Mouse (Mus musculus): ENCODE measurements around the gene Col5a2. TPM values are rescaled to one million over a fixed set of nuclear protein-coding genes. Genes with fewer than 3 reads are reported as not detected.
"Not testable (repeated sequence)": the region's sequence is repeated elsewhere in the genome, so short reads cannot be mapped to it uniquely, and the experiment has no call there.

Gene Col5a2
- polyA plus RNA-seq, 1 experiment from 2014 or later: 12.4 TPM

- ATAC-seq (ENCODE audit: low FRiP score, low TSS enrichment) (no peak), DNase-seq (no peak)
- 52% methylated on average over 4 of the region's 4 CpGs for WGBS
- H3K27me3 ChIP-seq (ENCODE audit: control insufficient read depth, insufficient read depth, low read length): no peaks in the 10 kb centered on the region
- H3K4me3 ChIP-seq (replicated peaks; ENCODE audit: low read depth, low read length): no peak overlapping the region
- no peaks in the 10 kb centered on the region for H3K36me3 ChIP-seq (ENCODE audit: control insufficient read depth, insufficient read depth, low read length)
- no peaks in the 10 kb centered on the region for H3K9me3 ChIP-seq (ENCODE audit: control insufficient read depth, low read length)
- H3K4me1 ChIP-seq (ENCODE audit: control insufficient read depth, insufficient read depth, low read length): no peaks in the 10 kb centered on the region
- H3K4me2 ChIP-seq (ENCODE audit: low read length): no peak overlapping the region
- H3K27ac ChIP-seq (replicated peaks; ENCODE audit: low read depth, low read length): no peak overlapping the region
- no peak overlapping the region for H3K9ac ChIP-seq (replicated peaks; ENCODE audit: low read length)
Measured at GRCm38 (mm10) chr1:45472751-45473150, 30.3 kb downstream of the Col5a2 start.

- 91% methylated on average over 2 of the region's 2 CpGs for WGBS
- no peaks in the 10 kb centered on the region for H3K27me3 ChIP-seq (ENCODE audit: control insufficient read depth, insufficient read depth, low read length)
- no peak overlapping the region for H3K4me3 ChIP-seq (replicated peaks; ENCODE audit: low read depth, low read length)
- H3K27ac ChIP-seq (replicated peaks; ENCODE audit: low read depth, low read length): no peak overlapping the region
- no peak overlapping the region for H3K9ac ChIP-seq (replicated peaks; ENCODE audit: low read length)
- H3K4me2 ChIP-seq (ENCODE audit: low read length): no peak overlapping the region
- DNase-seq: no peak
- no peaks in the 10 kb centered on the region for H3K36me3 ChIP-seq (ENCODE audit: control insufficient read depth, insufficient read depth, low read length)
- ATAC-seq (ENCODE audit: low FRiP score, low TSS enrichment): no peak
- no peaks in the 10 kb centered on the region for H3K9me3 ChIP-seq (ENCODE audit: control insufficient read depth, low read length)
- H3K4me1 ChIP-seq (ENCODE audit: control insufficient read depth, insufficient read depth, low read length): no peaks in the 10 kb centered on the region
Measured at GRCm38 (mm10) chr1:45460767-45461166, 42.3 kb downstream of the Col5a2 start.

- no peak for ATAC-seq (ENCODE audit: low FRiP score, low TSS enrichment)
- 96% methylated on average over 1 of the region's 1 CpGs for WGBS
- no peaks in the 10 kb centered on the region for H3K4me1 ChIP-seq (ENCODE audit: control insufficient read depth, insufficient read depth, low read length)
- no peaks in the 10 kb centered on the region for H3K9me3 ChIP-seq (ENCODE audit: control insufficient read depth, low read length)
- H3K27me3 ChIP-seq (ENCODE audit: control insufficient read depth, insufficient read depth, low read length): no peaks in the 10 kb centered on the region
- H3K4me2 ChIP-seq (ENCODE audit: low read length): no peak overlapping the region
- H3K27ac ChIP-seq (replicated peaks; ENCODE audit: low read depth, low read length): no peak overlapping the region
- no peak overlapping the region for H3K9ac ChIP-seq (replicated peaks; ENCODE audit: low read length)
- no peak overlapping the region for H3K4me3 ChIP-seq (replicated peaks; ENCODE audit: low read depth, low read length)
- no peaks in the 10 kb centered on the region for H3K36me3 ChIP-seq (ENCODE audit: control insufficient read depth, insufficient read depth, low read length)
- no peak for DNase-seq
Measured at GRCm38 (mm10) chr1:45455763-45456162, 47.3 kb downstream of the Col5a2 start.

- H3K4me2 ChIP-seq (ENCODE audit: low read length): no peak overlapping the region
- DNase-seq (no peak), ATAC-seq (ENCODE audit: low FRiP score, low TSS enrichment) (no peak)
- H3K27me3 ChIP-seq (ENCODE audit: control insufficient read depth, insufficient read depth, low read length): no peaks in the 10 kb centered on the region
- H3K9me3 ChIP-seq (ENCODE audit: control insufficient read depth, low read length): no peaks in the 10 kb centered on the region
- no peak overlapping the region for H3K9ac ChIP-seq (replicated peaks; ENCODE audit: low read length)
- WGBS: 91% methylated on average over 1 of the region's 1 CpGs
- H3K27ac ChIP-seq (replicated peaks; ENCODE audit: low read depth, low read length): no peak overlapping the region
- H3K4me3 ChIP-seq (replicated peaks; ENCODE audit: low read depth, low read length): no peak overlapping the region
- H3K36me3 ChIP-seq (ENCODE audit: control insufficient read depth, insufficient read depth, low read length): no peaks in the 10 kb centered on the region
- H3K4me1 ChIP-seq (ENCODE audit: control insufficient read depth, insufficient read depth, low read length): no peaks in the 10 kb centered on the region
Measured at GRCm38 (mm10) chr1:45448856-45449255, 54.2 kb downstream of the Col5a2 start.

- no peak overlapping the region for H3K4me3 ChIP-seq (replicated peaks; ENCODE audit: low read depth, low read length)
- ATAC-seq (ENCODE audit: low FRiP score, low TSS enrichment) (peak; percentile 73; the same call in 1 of the 2 replicates), DNase-seq (peak; percentile 79)
- no peaks in the 10 kb centered on the region for H3K9me3 ChIP-seq (ENCODE audit: control insufficient read depth, low read length)
- no peak overlapping the region for H3K9ac ChIP-seq (replicated peaks; ENCODE audit: low read length)
- no peak overlapping the region for H3K27ac ChIP-seq (replicated peaks; ENCODE audit: low read depth, low read length)
- H3K4me1 ChIP-seq (ENCODE audit: control insufficient read depth, insufficient read depth, low read length): no peaks in the 10 kb centered on the region
- no peak overlapping the region for H3K4me2 ChIP-seq (ENCODE audit: low read length)
- H3K27me3 ChIP-seq (ENCODE audit: control insufficient read depth, insufficient read depth, low read length): no peaks in the 10 kb centered on the region
- 26% methylated on average over 3 of the region's 3 CpGs for WGBS
- no peaks in the 10 kb centered on the region for H3K36me3 ChIP-seq (ENCODE audit: control insufficient read depth, insufficient read depth, low read length)
Measured at GRCm38 (mm10) chr1:45431922-45432321, 71.2 kb downstream of the Col5a2 start.

GRCm38 (mm10) chr1:45430520-45430919 is 72.6 kb downstream of the Col5a2 start:
- Histone ChIP-seq H3K9ac (replicated peaks; ENCODE audit: low read length) (no peak overlapping the region), H3K4me3 (replicated peaks; ENCODE audit: low read depth, low read length) (no peak overlapping the region), H3K27ac (replicated peaks; ENCODE audit: low read depth, low read length) (no peak overlapping the region), H3K36me3 (ENCODE audit: control insufficient read depth, insufficient read depth, low read length) (no peaks in the 10 kb centered on the region), H3K4me1 (ENCODE audit: control insufficient read depth, insufficient read depth, low read length) (no peaks in the 10 kb centered on the region), H3K9me3 (ENCODE audit: control insufficient read depth, low read length) (no peaks in the 10 kb centered on the region), H3K4me2 (ENCODE audit: low read length) (no peak overlapping the region), H3K27me3 (ENCODE audit: control insufficient read depth, insufficient read depth, low read length) (no peaks in the 10 kb centered on the region)
- no peak for ATAC-seq (ENCODE audit: low FRiP score, low TSS enrichment)
- DNase-seq: peak; percentile 1
- 86% methylated on average over 4 of the region's 4 CpGs for WGBS

- not testable (repeated sequence) for H3K4me2 ChIP-seq (ENCODE audit: low read length); DNase-seq; H3K4me3 ChIP-seq (replicated peaks; ENCODE audit: low read depth, low read length); H3K27me3 ChIP-seq (ENCODE audit: control insufficient read depth, insufficient read depth, low read length); ATAC-seq (ENCODE audit: low FRiP score, low TSS enrichment); H3K9me3 ChIP-seq (ENCODE audit: control insufficient read depth, low read length); H3K4me1 ChIP-seq (ENCODE audit: control insufficient read depth, insufficient read depth, low read length); H3K36me3 ChIP-seq (ENCODE audit: control insufficient read depth, insufficient read depth, low read length); H3K27ac ChIP-seq (replicated peaks; ENCODE audit: low read depth, low read length); H3K9ac ChIP-seq (replicated peaks; ENCODE audit: low read length)
- 89% methylated on average over 5 of the region's 5 CpGs for WGBS
Measured at GRCm38 (mm10) chr1:45429145-45429544, 73.9 kb downstream of the Col5a2 start.

GRCm38 (mm10) chr1:45423915-45424314 is 79.2 kb downstream of the Col5a2 start:
- 84% methylated on average over 5 of the region's 5 CpGs for WGBS
- DNase-seq (no peak), ATAC-seq (ENCODE audit: low FRiP score, low TSS enrichment) (no peak)
- Histone ChIP-seq H3K9ac (replicated peaks; ENCODE audit: low read length) (no peak overlapping the region), H3K36me3 (ENCODE audit: control insufficient read depth, insufficient read depth, low read length) (no peaks in the 10 kb centered on the region), H3K27ac (replicated peaks; ENCODE audit: low read depth, low read length) (no peak overlapping the region), H3K4me1 (ENCODE audit: control insufficient read depth, insufficient read depth, low read length) (no peaks in the 10 kb centered on the region), H3K4me2 (ENCODE audit: low read length) (no peak overlapping the region), H3K4me3 (replicated peaks; ENCODE audit: low read depth, low read length) (no peak overlapping the region), H3K27me3 (ENCODE audit: control insufficient read depth, insufficient read depth, low read length) (no peaks in the 10 kb centered on the region), H3K9me3 (ENCODE audit: control insufficient read depth, low read length) (no peaks in the 10 kb centered on the region)

- Histone ChIP-seq H3K27ac (replicated peaks; ENCODE audit: low read depth, low read length) (no peak overlapping the region), H3K9ac (replicated peaks; ENCODE audit: low read length) (no peak overlapping the region), H3K36me3 (ENCODE audit: control insufficient read depth, insufficient read depth, low read length) (no peaks in the 10 kb centered on the region), H3K27me3 (ENCODE audit: control insufficient read depth, insufficient read depth, low read length) (no peaks in the 10 kb centered on the region), H3K4me3 (replicated peaks; ENCODE audit: low read depth, low read length) (no peak overlapping the region), H3K4me1 (ENCODE audit: control insufficient read depth, insufficient read depth, low read length) (no peaks in the 10 kb centered on the region), H3K9me3 (ENCODE audit: control insufficient read depth, low read length) (no peaks in the 10 kb centered on the region), H3K4me2 (ENCODE audit: low read length) (no peak overlapping the region)
- no peak for ATAC-seq (ENCODE audit: low FRiP score, low TSS enrichment)
- no peak for DNase-seq
Measured at GRCm38 (mm10) chr1:45420554-45420953, 82.5 kb downstream of the Col5a2 start.

Measured in midbrain, embryonic 14.5 days (tissue).